Mouse (Mus musculus): ENCODE data around the gene Plpp1. TPM values are rescaled to one million over a fixed set of nuclear protein-coding genes. Genes with fewer than 3 reads are reported as not detected.

Gene Plpp1
- polyA plus RNA-seq, 1 experiment from 2014 or later: 70.9 TPM

- Histone ChIP-seq H3K4me2 (no peak overlapping the region), H3K36me3 (peaks cover 78% of the 10 kb centered on the region), H3K4me1 (replicated peaks) (no peaks in the 10 kb centered on the region), H3K27me3 (no peaks in the 10 kb centered on the region), H3K9me3 (no peaks in the 10 kb centered on the region), H3K27ac (replicated peaks) (no peak overlapping the region), H3K4me3 (no peak overlapping the region), H3K9ac (no peak overlapping the region)
- 84% methylated on average over 17 of the region's 17 CpGs for WGBS
- no peak for ATAC-seq (ENCODE audit: low FRiP score, low read depth)
Observed at GRCm38 (mm10) chr13:112871500-112872266, 71.1 kb downstream of the Plpp1 start.

- no peaks in the 10 kb centered on the region for H3K9me3 ChIP-seq
- H3K4me3 ChIP-seq: no peak overlapping the region
- no peak overlapping the region for H3K27ac ChIP-seq (replicated peaks)
- H3K4me2 ChIP-seq: no peak overlapping the region
- whole genome bisulfite sequencing: 94% methylated on average over 12 of the region's 12 CpGs
- no peak for ATAC-seq (ENCODE audit: low FRiP score, low read depth)
- H3K36me3 ChIP-seq: peaks cover 75% of the 10 kb centered on the region
- H3K9ac ChIP-seq: no peak overlapping the region
- H3K4me1 ChIP-seq (replicated peaks): no peaks in the 10 kb centered on the region
- H3K27me3 ChIP-seq: no peaks in the 10 kb centered on the region
Observed at GRCm38 (mm10) chr13:112887234-112887633, 86.6 kb downstream of the Plpp1 start.

- over 99% methylated on average over 3 of the region's 3 CpGs for WGBS
- Histone ChIP-seq H3K4me1 (replicated peaks) (no peaks in the 10 kb centered on the region), H3K9ac (no peak overlapping the region), H3K27me3 (no peaks in the 10 kb centered on the region), H3K27ac (replicated peaks) (no peak overlapping the region), H3K4me3 (no peak overlapping the region), H3K36me3 (peaks cover 70% of the 10 kb centered on the region), H3K4me2 (no peak overlapping the region), H3K9me3 (no peaks in the 10 kb centered on the region)
- ATAC-seq (ENCODE audit: low FRiP score, low read depth): no peak
Observed at GRCm38 (mm10) chr13:112902176-112902575, 101.6 kb downstream of the Plpp1 start.

- no peaks in the 10 kb centered on the region for H3K9me3 ChIP-seq
- no peaks in the 10 kb centered on the region for H3K4me1 ChIP-seq (replicated peaks)
- no peaks in the 10 kb centered on the region for H3K27me3 ChIP-seq
- peaks cover 52% of the 10 kb centered on the region for H3K36me3 ChIP-seq
- no peak overlapping the region for H3K4me2 ChIP-seq
- 77% methylated on average over 4 of the region's 4 CpGs for WGBS
- H3K27ac ChIP-seq (replicated peaks): no peak overlapping the region
- H3K9ac ChIP-seq: no peak overlapping the region
- no peak overlapping the region for H3K4me3 ChIP-seq
- no peak for ATAC-seq (ENCODE audit: low FRiP score, low read depth)
Observed at GRCm38 (mm10) chr13:112909663-112910062, 109.1 kb downstream of the Plpp1 start.

- WGBS: 92% methylated on average over 4 of the region's 4 CpGs
- Histone ChIP-seq H3K27ac (replicated peaks) (no peak overlapping the region), H3K36me3 (peaks cover 44% of the 10 kb centered on the region), H3K4me3 (no peak overlapping the region), H3K27me3 (no peaks in the 10 kb centered on the region), H3K9me3 (no peaks in the 10 kb centered on the region), H3K4me1 (replicated peaks) (no peaks in the 10 kb centered on the region), H3K9ac (no peak overlapping the region), H3K4me2 (no peak overlapping the region)
- ATAC-seq (ENCODE audit: low FRiP score, low read depth): no peak
Observed at GRCm38 (mm10) chr13:112910434-112910833, 109.8 kb downstream of the Plpp1 start.

Other genes with a start within 250 kb of the Plpp1 start
- 0.09 and 0.20 TPM in 2 replicates for gene Il31ra, start 206.4 kb upstream of the Plpp1 start, polyA plus RNA-seq (2015; fragmentation: Nextera tagmentation; extraction: Ambion mirVana)
- gene Ddx4, start 148.3 kb upstream of the Plpp1 start, polyA plus RNA-seq (2015; fragmentation: Nextera tagmentation; extraction: Ambion mirVana): 1.1 and 1.2 TPM in 2 replicates
- gene Slc38a9, start 140.0 kb upstream of the Plpp1 start, polyA plus RNA-seq (2015; fragmentation: Nextera tagmentation; extraction: Ambion mirVana): 19.9 and 23.7 TPM in 2 replicates
- gene Mtrex, start 126.6 kb downstream of the Plpp1 start, polyA plus RNA-seq (2015; fragmentation: Nextera tagmentation; extraction: Ambion mirVana): 56.3 and 57.5 TPM in 2 replicates
- 28.9 and 34.6 TPM in 2 replicates for gene Dhx29, start 126.7 kb downstream of the Plpp1 start, polyA plus RNA-seq (2015; fragmentation: Nextera tagmentation; extraction: Ambion mirVana)
- gene Ccno, start 187.0 kb downstream of the Plpp1 start, polyA plus RNA-seq (2015; fragmentation: Nextera tagmentation; extraction: Ambion mirVana): 0.67 and 1.4 TPM in 2 replicates
- 0.45 and 1.3 TPM in 2 replicates for gene Mcidas, start 193.1 kb downstream of the Plpp1 start, polyA plus RNA-seq (2015; fragmentation: Nextera tagmentation; extraction: Ambion mirVana)
- gene Cdc20b, start 234.3 kb downstream of the Plpp1 start, polyA plus RNA-seq (2015; fragmentation: Nextera tagmentation; extraction: Ambion mirVana): 0.24 and 0.52 TPM in 2 replicates
- 59.0 and 62.9 TPM in 2 replicates for gene Gpx8, start 245.6 kb downstream of the Plpp1 start, polyA plus RNA-seq (2015; fragmentation: Nextera tagmentation; extraction: Ambion mirVana)

Measured in hindbrain, embryonic 15.5 days (tissue).